ENCODE assay signal across 14 mouse cellular contexts in genomic region chr15:68536055-68536325, GRCm38 (mm10).
"Had no signal": no experiment of that assay in that cellular context is flagged by ENCODE, and none has a peak within 500 bp of the region (broad histone marks: within the 10 kb centered on the region; RNA-seq: fewer than 3 reads in every experiment).

No protein-coding gene starts in this region.

- H3K4me1 ChIP-seq: limb, embryonic 10.5 days; liver, embryonic 15.5 days had no signal

- DNase-seq: kidney, adult 9 months; kidney, postnatal 10 days; kidney, postnatal 4 days; lung, adult 2 months; lung, postnatal 36 days; right cerebral cortex, postnatal 4 days; spleen, adult 18-20 months; thymus, adult 18-20 months; thymus, postnatal 14 days had no signal

- H3K27me3 ChIP-seq: liver, embryonic 15.5 days had no signal

- H3K36me3 ChIP-seq: limb, embryonic 10.5 days; liver, embryonic 15.5 days had no signal

- H3K9me3 ChIP-seq: limb, embryonic 10.5 days; liver, embryonic 15.5 days had no signal

- H3K4me3 ChIP-seq: layer of hippocampus, adult 2 months; limb, embryonic 10.5 days; liver, embryonic 15.5 days had no signal

- H3K27ac ChIP-seq: layer of hippocampus, adult 2 months; limb, embryonic 10.5 days; liver, embryonic 15.5 days had no signal

- H3K9ac ChIP-seq: liver, embryonic 15.5 days had no signal

- ATAC-seq: lung, postnatal 0 days had no signal

- H3K4me2 ChIP-seq: liver, embryonic 11.5 days; liver, embryonic 15.5 days had no signal
